Mouse (Mus musculus): ENCODE results near the gene Eif2b5.

GRCm38 (mm10) chr16:20464725-20465124, 33.9 kb upstream of the Eif2b5 start:
- no peak for TF ChIP-seq CTCF (IDR thresholded peaks at IDR 0.05; ENCODE audit: borderline replicate concordance, extremely low read depth, insufficient read depth, insufficient read length)
- TF ChIP-seq POLR2A (IDR thresholded peaks at IDR 0.05; ENCODE audit: borderline replicate concordance, extremely low read depth, insufficient read depth, insufficient read length, poor library complexity, severe bottlenecking): no peak

Data from brain, embryonic 14.5 days (tissue).